Comparison of ENCODE assay signal across 12 mouse cellular contexts in genomic region chr16:30525756-30526155, GRCm38 (mm10).
"Had no signal": no experiment of that assay in that cellular context is flagged by ENCODE, and none has a peak within 500 bp of the region (broad histone marks: within the 10 kb centered on the region; RNA-seq: fewer than 3 reads in every experiment).

No protein-coding gene starts in this region.

- DNase-seq: kidney, adult 2 months; kidney, postnatal 36 days; left cerebral cortex, postnatal 4 days; liver, postnatal 0 days; lung, embryonic 14.5 days; lung, postnatal 36 days; midbrain, embryonic 14.5 days; right cerebral cortex, postnatal 25 days; thymus, adult 2 months; thymus, postnatal 25 days had no signal

- ATAC-seq: intestine, postnatal 0 days; liver, postnatal 0 days; lung, postnatal 0 days had no signal
